Mouse (Mus musculus) T-helper 1 cell (primary cell): ENCODE measurements around the gene Gm5799.
"Not testable (repeated sequence)": the region's sequence is repeated elsewhere in the genome, so short reads cannot be mapped to it uniquely, and the experiment has no call there.

Experiments
- in situ Hi-C: fragments of 300-600 bp; cut with MboI, MseI; formaldehyde crosslinking; loops from one replicate; pipeline ENCODE4 v1.15.1; 2025; ENCODE audit warnings: high pct_unique_total_duplicates

Gm5799 gene

GRCm38 (mm10) chr14:43543276-43543675, at the start of gene Gm5799:
Gene Gm5799, plus strand, starts transcription at chr14:43543576.
- in situ Hi-C loops, result not testable (repeated sequence)

DNA sequence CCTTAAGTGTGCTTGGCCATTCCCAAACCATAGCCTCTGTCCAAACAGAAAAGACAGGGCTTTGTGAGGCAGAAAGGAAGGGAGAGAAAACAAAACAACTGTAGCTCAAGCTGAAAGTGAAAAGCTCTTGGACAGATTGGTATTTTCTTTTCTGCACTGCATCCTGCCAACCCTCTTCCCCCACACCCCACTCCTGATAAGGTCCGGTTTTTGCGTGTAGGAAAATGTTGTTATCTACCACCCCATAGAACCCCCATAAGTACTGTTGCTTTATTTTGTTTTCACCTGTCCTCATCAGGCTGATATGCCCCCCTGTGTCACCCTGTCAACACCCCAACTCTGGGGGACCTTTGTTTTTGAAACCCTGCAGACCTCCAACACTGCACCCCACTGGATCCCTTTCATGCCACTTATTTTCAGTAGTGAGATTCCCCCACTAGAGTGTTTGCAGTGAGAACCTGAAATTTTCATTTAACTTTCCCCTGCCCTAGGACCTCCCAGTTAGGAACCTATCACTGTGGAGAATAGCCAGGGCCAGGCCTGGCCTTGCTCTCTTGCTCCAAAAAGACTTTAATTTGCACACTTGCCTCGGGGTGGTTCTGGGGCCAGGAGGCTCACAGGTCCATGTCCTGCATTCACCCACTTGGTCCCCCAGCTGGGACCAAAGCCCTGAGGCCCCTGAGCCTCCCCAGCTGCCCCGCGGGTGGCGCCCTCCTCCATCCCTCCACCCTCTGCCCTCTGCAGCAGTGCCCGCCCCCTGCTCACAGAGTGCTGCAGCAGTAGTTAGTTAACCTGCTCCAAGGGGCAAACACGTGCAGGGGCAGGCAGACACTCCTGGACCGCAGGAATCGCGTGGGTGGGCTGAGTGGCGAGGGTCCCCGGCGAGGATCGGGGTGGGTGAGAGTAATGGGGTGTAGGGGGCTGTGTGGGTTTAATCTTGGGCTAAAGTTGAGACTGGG, 12.0 kb upstream of the Gm5799 start:
- in situ Hi-C loops, result loop anchor here (10.0 kb wide), 2 partner anchors 117 to 1967 kb away; partner anchors contain the start of gene Gm8138

GRCm38 (mm10) chr14:43532011-43532383, 11.4 kb upstream of the Gm5799 start:
- in situ Hi-C loops, result loop anchor here (10.0 kb wide), 2 partner anchors 117 to 1967 kb away; partner anchors contain the start of gene Gm8138

- in situ Hi-C loops, result loop anchor here (10.0 kb wide), 2 partner anchors 118 to 1968 kb away; partner anchors contain the start of gene Gm8138
Measured at GRCm38 (mm10) chr14:43532387-43532786, 11.0 kb upstream of the Gm5799 start.

DNA sequence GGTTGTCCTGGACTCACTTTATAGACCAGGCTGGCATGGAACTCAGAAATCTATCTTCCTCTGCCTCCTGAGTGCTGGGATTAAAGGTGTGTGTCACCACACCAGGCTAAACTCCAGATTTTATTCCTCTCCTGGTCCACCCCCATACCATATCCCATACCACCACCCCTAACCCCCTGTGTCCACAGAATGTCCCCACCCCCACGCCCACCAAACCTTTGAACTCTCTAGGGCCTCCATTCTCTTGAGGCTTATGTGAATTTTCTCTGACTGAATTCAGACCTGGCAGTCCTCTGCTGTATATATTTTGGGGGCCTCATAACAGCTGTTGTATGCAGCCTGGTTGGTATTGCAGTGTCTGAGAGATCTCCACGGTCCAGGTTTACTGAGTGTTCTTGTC, 5.2 kb upstream of the Gm5799 start:
- in situ Hi-C loops, result loop anchor here (10.0 kb wide), 2 partner anchors 123 to 1973 kb away; partner anchors contain the start of gene Gm8138

DNA sequence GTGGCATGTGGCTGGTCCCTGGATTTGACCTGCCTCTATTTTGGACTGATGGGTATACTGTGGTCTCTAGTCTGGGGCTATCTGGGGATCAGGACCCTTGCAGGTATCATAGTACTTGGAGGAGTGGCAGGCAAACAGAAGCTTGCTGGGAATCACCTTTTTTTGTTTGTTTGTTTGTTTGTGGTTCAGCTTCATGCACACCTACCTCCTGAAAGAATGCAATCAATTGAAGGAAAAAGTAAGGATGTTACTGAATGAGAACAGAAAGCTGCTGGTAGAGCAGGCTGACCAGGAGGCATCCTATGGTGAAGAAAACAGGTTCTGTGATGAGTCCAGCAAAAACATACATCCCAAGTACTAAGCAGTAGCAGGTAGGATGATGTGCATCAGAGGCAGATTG, 2.9 kb downstream of the Gm5799 start:
- in situ Hi-C loops, result loop anchor here (5.0 kb wide), 1 partner anchor 284 kb away; no protein-coding TSS in a partner anchor

- in situ Hi-C loops, result not testable (repeated sequence)
Measured at GRCm38 (mm10) chr14:43552271-43552670, 8.9 kb downstream of the Gm5799 start.

GRCm38 (mm10) chr14:43577969-43578368, 34.6 kb downstream of the Gm5799 start:
- in situ Hi-C loops, result loop anchor here (5.0 to 25.0 kb wide), 2 partner anchors 591 to 1956 kb away; partner anchors contain the start of genes Gm3072 and Gm8082

- in situ Hi-C loops, result loop anchor here (5.0 to 25.0 kb wide), 2 partner anchors 592 to 1957 kb away; partner anchors contain the start of genes Gm3072 and Gm8082
Measured at GRCm38 (mm10) chr14:43579046-43579445, 35.7 kb downstream of the Gm5799 start, which contains the start of gene Gm17654. Gene Gm17654, minus strand, starts transcription at chr14:43579146.
